Mouse (Mus musculus) A20 (cell line): ENCODE data around the gene Olfr141.

ENCODE experiments used
- DNase-seq: peaks from one replicate; pipeline ENCODE4 v3.0.0-alpha.2; 2011; ENCODE audit warnings: low read depth, low spot score

Gene Olfr141

GRCm38 (mm10) chr2:86809918-86810317 is at the start of gene Olfr141:
Gene Olfr141 (minus strand): TSS chr2:86810018.
- no peak for DNase-seq

DNA sequence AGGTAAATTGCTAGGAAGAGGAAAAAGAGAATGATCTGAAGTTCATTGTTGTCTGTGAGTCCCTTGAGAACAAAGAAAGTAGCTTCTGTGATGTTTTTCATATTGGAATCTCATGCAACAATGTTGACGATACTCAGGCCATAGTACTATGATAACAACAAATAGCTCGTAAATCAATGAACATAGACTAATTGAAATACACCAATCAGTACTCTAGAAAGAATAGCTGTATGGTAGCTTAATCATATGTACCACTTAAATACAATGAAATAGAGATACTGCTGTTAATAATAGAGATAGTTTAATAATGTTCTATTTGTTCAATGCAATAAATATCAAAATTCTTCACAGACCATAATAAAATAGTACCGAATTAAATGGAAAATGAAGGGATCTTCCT is 41.8 kb upstream of the Olfr141 start, which contains the start of gene Olfr1095:
TSS of gene Olfr1095 (minus strand) at position 101 of the 400 bp plus-strand sequence.
- no peak for DNase-seq

- no peak for DNase-seq
Measured at GRCm38 (mm10) chr2:86824363-86824762, 14.5 kb upstream of the Olfr141 start, which contains the start of gene Olfr1094. Gene Olfr1094 (plus strand): TSS chr2:86824663.

- DNase-seq, result no peak
Measured at GRCm38 (mm10) chr2:86782179-86782578, 27.6 kb downstream of the Olfr141 start, which contains the start of gene Olfr1093. Gene Olfr1093 (plus strand): TSS chr2:86782479.

GRCm38 (mm10) chr2:86761050-86761449 is 48.8 kb downstream of the Olfr141 start:
- DNase-seq, result no peak

- DNase-seq, result no peak
Measured at GRCm38 (mm10) chr2:86758893-86759292, 50.9 kb downstream of the Olfr141 start, which contains the start of gene Olfr1090. Gene Olfr1090 (minus strand): TSS chr2:86758993.
